Mouse (Mus musculus) spleen, embryonic (tissue): ENCODE results near the gene Slit3.

Source experiments
- CTCF ChIA-PET: fragments of 350-600 bp; sonication (Branson Sonifier 250); formaldehyde crosslinking; loops from one replicate; lab custom pipeline; 2022; lab: Charles Lee

The Slit3 gene

GRCm38 (mm10) chr11:35569957-35570356 is 448.9 kb downstream of the Slit3 start:
- CTCF ChIA-PET, result no interaction called here

GRCm38 (mm10) chr11:35571910-35572309 is 450.9 kb downstream of the Slit3 start:
- CTCF ChIA-PET, result interaction anchor here (0.7 kb wide), 1 partner anchor 43 kb away, joined by 3 read pairs; no protein-coding TSS in a partner anchor

GRCm38 (mm10) chr11:35578796-35579195 is 457.8 kb downstream of the Slit3 start:
- CTCF ChIA-PET, result no interaction called here

GRCm38 (mm10) chr11:35582591-35582990 is 461.6 kb downstream of the Slit3 start:
- CTCF ChIA-PET, result no interaction called here

- CTCF ChIA-PET, result no interaction called here
Measured at GRCm38 (mm10) chr11:35583633-35584032, 462.6 kb downstream of the Slit3 start.

GRCm38 (mm10) chr11:35587174-35587959 is 466.3 kb downstream of the Slit3 start:
- CTCF ChIA-PET, result no interaction called here

GRCm38 (mm10) chr11:35589892-35590291 is 468.9 kb downstream of the Slit3 start:
- CTCF ChIA-PET, result no interaction called here

GRCm38 (mm10) chr11:35593146-35594034 is 472.4 kb downstream of the Slit3 start:
- CTCF ChIA-PET, result no interaction called here

- CTCF ChIA-PET, result no interaction called here
Measured at GRCm38 (mm10) chr11:35596064-35596463, 475.0 kb downstream of the Slit3 start.

- CTCF ChIA-PET, result no interaction called here
Measured at GRCm38 (mm10) chr11:35597882-35598281, 476.9 kb downstream of the Slit3 start.

GRCm38 (mm10) chr11:35598732-35599131 is 477.7 kb downstream of the Slit3 start:
- CTCF ChIA-PET, result no interaction called here

GRCm38 (mm10) chr11:35601652-35602240 is 480.7 kb downstream of the Slit3 start:
- CTCF ChIA-PET, result no interaction called here

- CTCF ChIA-PET, result no interaction called here
Measured at GRCm38 (mm10) chr11:35602586-35602985, 481.6 kb downstream of the Slit3 start.

GRCm38 (mm10) chr11:35603946-35604345 is 482.9 kb downstream of the Slit3 start:
- CTCF ChIA-PET, result no interaction called here

GRCm38 (mm10) chr11:35604848-35605790 is 484.1 kb downstream of the Slit3 start:
- CTCF ChIA-PET, result no interaction called here

- CTCF ChIA-PET, result no interaction called here
Measured at GRCm38 (mm10) chr11:35607191-35607590, 486.2 kb downstream of the Slit3 start.

GRCm38 (mm10) chr11:35608794-35609193 is 487.8 kb downstream of the Slit3 start:
- CTCF ChIA-PET, result no interaction called here

- CTCF ChIA-PET, result no interaction called here
Measured at GRCm38 (mm10) chr11:35612262-35612896, 491.4 kb downstream of the Slit3 start.

- CTCF ChIA-PET, result no interaction called here
Measured at GRCm38 (mm10) chr11:35614530-35614929, 493.5 kb downstream of the Slit3 start.

- CTCF ChIA-PET, result no interaction called here
Measured at GRCm38 (mm10) chr11:35619421-35619820, 498.4 kb downstream of the Slit3 start.

- CTCF ChIA-PET, result no interaction called here
Measured at GRCm38 (mm10) chr11:35622736-35623135, 501.7 kb downstream of the Slit3 start.
